Comparison of ENCODE assay signal across 8 mouse cellular contexts in the genomic region with DNA sequence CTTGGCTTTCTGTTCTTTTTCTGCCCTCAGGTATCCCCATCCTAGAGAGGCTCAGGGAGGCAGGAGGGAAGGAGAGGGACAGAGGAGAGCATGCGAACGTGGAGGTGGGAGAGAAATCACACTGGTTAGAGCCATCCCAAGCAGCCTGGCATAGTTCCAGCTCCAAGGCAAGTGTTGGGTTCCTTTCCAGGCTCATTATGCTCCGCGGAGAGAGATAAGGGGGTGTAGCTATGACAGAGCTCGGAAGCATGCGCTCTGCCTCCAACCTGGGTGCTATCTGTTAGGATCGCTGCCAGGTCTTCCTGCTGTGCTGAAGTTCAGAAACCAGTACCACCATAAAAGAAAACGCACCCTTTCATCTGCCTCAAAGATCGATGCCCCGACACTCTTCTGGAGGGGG. TPM values are rescaled to one million over a fixed set of nuclear protein-coding genes. Genes with fewer than 3 reads are reported as not detected.
DNase-seq lines count a peak whose midpoint lies in the region; ATAC-seq lines count a peak whose summit lies in the region.

No protein-coding gene starts in this region.

- 0 out of 2 replicates have a peak, but pooled peaks have one; percentile 51 for ATAC-seq in erythroid progenitor cell, adult 5-6 weeks (replicated peaks; ENCODE audit: low FRiP score, poor library complexity, severe bottlenecking)

- peak; percentile 61 to 69 for DNase-seq in layer of hippocampus, adult 18-20 months (ENCODE audit: low spot score in 2 of 2)
- DNase-seq in layer of hippocampus, postnatal 14 days (ENCODE audit: low spot score in 2 of 2) = no peak
- peak; percentile 54 for DNase-seq in heart, postnatal 4 days
- peak; percentile 29 for DNase-seq in ovary, postnatal 36 days (ENCODE audit: low spot score)
- no peak for DNase-seq in cerebellum, adult 9-10 months
- DNase-seq in retina, embryonic 14.5 days (ENCODE audit: low spot score) = no peak
- DNase-seq in retina, postnatal 1 day = no peak

RNA-seq across cellular contexts. Expression of gene Tmem136, which starts 33.7 kb away (rescaled TPM):
- total RNA-seq in layer of hippocampus, adult 18-20 months (2021) = 10 to 100 TPM; 18.0 to 19.2 TPM
- total RNA-seq in layer of hippocampus, postnatal 14 days (2021) = 10 to 100 TPM; 19.9 TPM
- 12.2 TPM in 1 of 2 replicates, not detected in the other for total RNA-seq in erythroid progenitor cell, adult 5-6 weeks (2015; ENCODE audit: low replicate concordance)
- 0.77 TPM in 1 of 2 replicates, not detected in the other for total RNA-seq in erythroid progenitor cell, adult 5-6 weeks (2017; ENCODE audit: low replicate concordance)
- 10 to 100 TPM; 11.9 to 12.7 TPM for total RNA-seq in heart, postnatal 4 days (2021)

RNA-seq across cellular contexts. Expression of gene Arhgef12, which starts 43.0 kb away (rescaled TPM):
- total RNA-seq in layer of hippocampus, adult 18-20 months (2021) = 100 to 1,000 TPM; 149 to 151 TPM
- total RNA-seq in layer of hippocampus, postnatal 14 days (2021) = 100 to 1,000 TPM; 151 to 163 TPM
- 139 and 161 TPM in 2 replicates for total RNA-seq in erythroid progenitor cell, adult 5-6 weeks (2015; ENCODE audit: low replicate concordance)
- total RNA-seq in erythroid progenitor cell, adult 5-6 weeks (2017; ENCODE audit: low replicate concordance) = 204 and 206 TPM in 2 replicates
- 100 to 1,000 TPM; 139 to 150 TPM for total RNA-seq in heart, postnatal 4 days (2021)

Comparison
In these comparisons a context has a peak if more than half of its experiments do, and no peak if none do; other contexts are left out.
1. DNase-seq: peak in layer of hippocampus, adult 18-20 months (2 of 2), heart, postnatal 4 days (single experiment) and ovary, postnatal 36 days (single experiment); none in layer of hippocampus, postnatal 14 days (0 of 2), cerebellum, adult 9-10 months (single experiment), retina, embryonic 14.5 days (single experiment) and retina, postnatal 1 day (single experiment).